Mouse (Mus musculus) leukemia stem cell, adult 10-12 weeks (primary cell): ENCODE measurements around the gene Trem3. TPM values are rescaled to one million over a fixed set of nuclear protein-coding genes. Genes with fewer than 3 reads are reported as not detected.

ENCODE experiments used
- polyA plus RNA-seq: library from polyadenylated mRNA; stranded (reverse); fragments of >175 nt; gene quantifications from 2 replicates; pipeline ENCODE4 v1.2.3, GENCODE M21; 2012; ENCODE audit warnings: low replicate concordance

Trem3 gene
- polyA plus RNA-seq: not detected in 2 replicates

DNA sequence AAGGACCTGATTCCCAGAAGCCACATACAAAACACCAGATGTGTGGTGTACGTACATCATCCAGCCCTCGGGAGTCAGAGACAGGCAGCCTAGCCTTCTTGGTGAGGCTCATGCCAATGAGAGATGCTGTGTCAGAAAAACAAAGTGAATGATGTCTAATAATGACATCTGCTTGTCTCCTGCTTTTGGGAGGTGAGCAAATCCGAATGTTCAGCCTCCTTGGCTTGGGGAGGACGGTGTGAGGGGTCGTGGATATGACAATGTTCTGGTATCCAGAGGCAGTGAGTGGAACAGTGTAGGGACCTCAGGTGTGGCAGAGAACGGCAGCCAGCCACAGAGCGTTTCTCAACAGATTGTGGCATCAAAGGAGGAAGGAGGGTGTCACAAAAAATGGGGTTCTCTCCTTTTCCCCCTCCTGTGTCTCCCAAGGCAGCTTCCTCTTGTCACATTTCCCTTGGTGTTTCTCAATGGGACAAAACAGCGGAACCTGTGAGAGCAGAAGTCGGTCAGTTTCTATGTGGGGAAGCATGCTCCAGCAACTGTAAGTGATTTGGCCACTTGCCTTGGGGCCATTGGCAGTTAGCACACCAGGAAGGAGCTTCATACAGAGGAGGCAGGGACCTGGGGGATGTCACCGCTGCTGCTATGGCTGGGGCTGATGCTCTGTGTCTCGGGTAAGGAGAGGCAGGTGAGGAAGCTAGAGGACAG is at the start of gene Trem3:
Gene Trem3, plus strand, starts transcription at position 557 of the 708 bp plus-strand sequence.

DNA sequence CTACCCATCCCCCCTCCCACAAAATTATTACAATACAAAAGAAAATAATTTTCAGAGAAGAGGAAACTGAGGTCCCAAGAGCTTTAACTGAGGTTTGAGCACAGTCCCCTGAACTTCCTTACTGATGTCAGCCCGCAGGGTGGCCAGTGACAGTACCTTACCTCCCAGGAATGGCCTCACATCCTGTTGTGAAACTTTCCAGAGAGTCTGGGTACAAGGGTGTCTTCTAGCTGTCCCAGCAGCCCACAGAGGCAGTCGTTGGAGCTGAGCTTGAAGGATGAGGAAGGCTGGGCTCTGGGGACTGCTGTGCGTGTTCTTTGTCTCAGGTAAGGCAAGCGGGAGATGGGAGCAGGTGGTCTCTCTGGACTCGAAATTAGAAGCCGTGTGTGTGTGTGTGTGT is 15.1 kb upstream of the Trem3 start, which contains the start of gene Trem1:
Gene Trem1, plus strand, starts transcription at position 251 of the 400 bp plus-strand sequence.

GRCm38 (mm10) chr17:48263741-48264362 is 16.3 kb downstream of the Trem3 start, which contains the start of gene Treml4:
Treml4 (plus strand) TSS chr17:48264295.

GRCm38 (mm10) chr17:48299203-48299602 is 51.6 kb downstream of the Trem3 start, which contains the start of gene Treml2:
Treml2 (plus strand) TSS chr17:48299498.

Other genes with a start within 250 kb of the Trem3 start
- gene 1700122O11Rik, start 209.5 kb upstream of the Trem3 start, polyA plus RNA-seq: not detected in 2 replicates
- gene 1700067P10Rik, start 158.5 kb upstream of the Trem3 start, polyA plus RNA-seq: not detected in 2 replicates
- not detected in 2 replicates for gene 9830107B12Rik, start 101.5 kb upstream of the Trem3 start, polyA plus RNA-seq
- 0.17 TPM in 1 of 2 replicates, not detected in the other for gene A530064D06Rik, start 80.5 kb upstream of the Trem3 start, polyA plus RNA-seq
- not detected in 2 replicates for gene Trem1, start 15.0 kb upstream of the Trem3 start, polyA plus RNA-seq
- 3.2 and 6.5 TPM in 2 replicates for gene Treml4, start 16.5 kb downstream of the Trem3 start, polyA plus RNA-seq
- 6.5 and 10.4 TPM in 2 replicates for gene Treml2, start 51.7 kb downstream of the Trem3 start, polyA plus RNA-seq
- gene B430306N03Rik, start 68.4 kb downstream of the Trem3 start, polyA plus RNA-seq: 1.1 and 2.0 TPM in 2 replicates
- gene Trem2, start 98.6 kb downstream of the Trem3 start, polyA plus RNA-seq: 0.17 and 0.53 TPM in 2 replicates
- gene Treml1, start 112.1 kb downstream of the Trem3 start, polyA plus RNA-seq: 0.50 and 2.9 TPM in 2 replicates
- 16.0 and 20.8 TPM in 2 replicates for gene Nfya, start 162.1 kb downstream of the Trem3 start, polyA plus RNA-seq
- 1.9 and 18.5 TPM in 2 replicates for gene Oard1, start 162.2 kb downstream of the Trem3 start, polyA plus RNA-seq
- gene Apobec2, start 185.2 kb downstream of the Trem3 start, polyA plus RNA-seq: 0.16 and 0.28 TPM in 2 replicates
- 16.4 and 26.4 TPM in 2 replicates for gene Tspo2, start 203.7 kb downstream of the Trem3 start, polyA plus RNA-seq
- gene Unc5cl, start 207.1 kb downstream of the Trem3 start, polyA plus RNA-seq: 3.7 and 6.8 TPM in 2 replicates